Mouse (Mus musculus) CH12.LX (cell line): Measurements from ENCODE around the gene Thrsp. TPM values are rescaled to one million over a fixed set of nuclear protein-coding genes. Genes with fewer than 3 reads are reported as not detected.

Source experiments
- DNase-seq: peaks from one replicate; pipeline ENCODE4 v3.0.0-alpha.2; 2013; ENCODE audit errors: extremely low read depth
- H3K27ac ChIP-seq: 2 replicates; pipeline ENCODE4 v1.5.1; 2012; ENCODE audit warnings: low read depth, mild to moderate bottlenecking, control low read depth, moderate library complexity; ENCODE audit not compliant: insufficient read depth
- H3K27me3 ChIP-seq: replicated peaks from 2 replicates; pipeline ENCODE3; 2012; ENCODE audit warnings: inconsistent platforms
- H3K36me3 ChIP-seq, 2 experiments: replicated peaks in 1 of 2; 2 replicates each; pipeline versions ENCODE3 to v1.6.1; 2012; ENCODE audit warnings: inconsistent platforms in 1 of 2, low read length in 1 of 2, mild to moderate bottlenecking in 1 of 2, mixed read lengths in 1 of 2, moderate library complexity in 1 of 2; ENCODE audit not compliant: control insufficient read depth in 1 of 2, insufficient read depth in 1 of 2
- H3K4me1 ChIP-seq, 2 experiments: 2 replicates each; pipeline ENCODE4 v1.6.1; 2012; ENCODE audit warnings: inconsistent platforms in 1 of 2, moderate library complexity in 1 of 2; ENCODE audit not compliant: insufficient read depth in 2 of 2, control insufficient read depth in 1 of 2
- H3K4me2 ChIP-seq: 2 replicates; pipeline ENCODE4 v1.6.1; 2012; ENCODE audit warnings: low read depth, mild to moderate bottlenecking, control low read depth; ENCODE audit not compliant: poor library complexity, insufficient read depth, severe bottlenecking
- H3K4me3 ChIP-seq, 3 experiments: fragments of 150-350 bp in 1 of 3; sonication (generic) in 1 of 3; replicated peaks in 1 of 3; 2 replicates each; pipeline versions ENCODE3 to v1.5.1; 2011 to 2012; ENCODE audit warnings: low read depth in 2 of 3, low read length in 2 of 3, mild to moderate bottlenecking in 2 of 3, moderate library complexity in 2 of 3, control low read depth in 1 of 3, improper control_type of control experiment in 1 of 3, inconsistent platforms in 1 of 3, mixed read lengths in 1 of 3; ENCODE audit not compliant: poor library complexity in 1 of 3
- H3K79me2 ChIP-seq: replicated peaks from 2 replicates; pipeline ENCODE4 v1.6.1; 2012; ENCODE audit warnings: mild to moderate bottlenecking, moderate library complexity; ENCODE audit not compliant: control insufficient read depth, poor library complexity, insufficient read depth, severe bottlenecking; ENCODE audit errors: extremely low read depth
- H3K9ac ChIP-seq: 2 replicates; pipeline ENCODE4 v1.6.1; 2012; ENCODE audit warnings: low read depth, mild to moderate bottlenecking, control low read depth, moderate library complexity; ENCODE audit not compliant: insufficient read depth
- H3K9me3 ChIP-seq: replicated peaks from 2 replicates; pipeline ENCODE3; 2012; ENCODE audit warnings: low read length, inconsistent platforms, mixed read lengths
- CHD2 ChIP-seq: IDR thresholded peaks from 2 replicates; pipeline ENCODE4 v1.6.1; 2011; ENCODE audit warnings: low read length, improper control_type of control experiment
- CTCF ChIP-seq, 2 experiments: IDR thresholded peaks in 1 of 2; conservative IDR thresholded peaks in 1 of 2; 2 replicates each; pipeline ENCODE4 v1.5.1; 2011 to 2012; ENCODE audit warnings: low read depth in 2 of 2, low read length in 2 of 2, improper control_type of control experiment in 1 of 2, inconsistent platforms in 1 of 2, mild to moderate bottlenecking in 1 of 2, moderate library complexity in 1 of 2
- ETS1 ChIP-seq: conservative IDR thresholded peaks from 2 replicates; pipeline ENCODE4 v1.6.1; 2012; ENCODE audit warnings: low read depth, mild to moderate bottlenecking, inconsistent platforms, low read length, improper control_type of control experiment, moderate library complexity
- IRF4 ChIP-seq: IDR thresholded peaks from 2 replicates; pipeline ENCODE4 v1.6.1; 2014; ENCODE audit warnings: low read depth, mild to moderate bottlenecking, inconsistent platforms, low read length, improper control_type of control experiment
- KAT2A ChIP-seq: IDR thresholded peaks from 2 replicates; pipeline ENCODE4 v1.6.1; 2012; ENCODE audit warnings: low read length, improper control_type of control experiment, inconsistent platforms; ENCODE audit not compliant: insufficient replicate concordance
- MAZ ChIP-seq: IDR thresholded peaks from 2 replicates; pipeline ENCODE4 v1.6.1; 2012; ENCODE audit warnings: low read depth, mild to moderate bottlenecking, inconsistent platforms, low read length, improper control_type of control experiment, moderate library complexity
- RAD21 ChIP-seq: IDR thresholded peaks from 2 replicates; pipeline ENCODE4 v1.6.1; 2011; ENCODE audit warnings: low read depth, mild to moderate bottlenecking, low read length, improper control_type of control experiment, moderate library complexity
- SMC3 ChIP-seq: IDR thresholded peaks from 2 replicates; pipeline ENCODE4 v1.6.1; 2011; ENCODE audit warnings: low read depth, low read length, improper control_type of control experiment
- UBTF ChIP-seq: IDR thresholded peaks from 2 replicates; pipeline ENCODE4 v1.6.1; 2012; ENCODE audit warnings: low read depth, mild to moderate bottlenecking, inconsistent platforms, low read length, improper control_type of control experiment, moderate library complexity
- USF1 ChIP-seq: IDR thresholded peaks from 2 replicates; pipeline ENCODE4 v1.6.1; 2014; ENCODE audit warnings: low read depth, mild to moderate bottlenecking, inconsistent platforms, low read length, improper control_type of control experiment
- USF2 ChIP-seq: conservative IDR thresholded peaks from 2 replicates; pipeline ENCODE4 v1.6.1; 2011; ENCODE audit warnings: low read depth, low read length, improper control_type of control experiment
- ZC3H11A ChIP-seq: IDR thresholded peaks from 2 replicates; pipeline ENCODE4 v1.6.1; 2012; ENCODE audit warnings: low read depth, mild to moderate bottlenecking, inconsistent platforms, low read length, improper control_type of control experiment
- ZMIZ1 ChIP-seq: IDR thresholded peaks from 2 replicates; pipeline ENCODE4 v1.6.1; 2012; ENCODE audit warnings: low read depth, mild to moderate bottlenecking, inconsistent platforms, low read length, improper control_type of control experiment
- dilution Hi-C: fragments of 300-500 bp; cut with MboI; formaldehyde crosslinking; loops from 2 replicates; pipeline ENCODE4 v1.14.3; 2020; ENCODE audit warnings: low sequenced_read_pairs; ENCODE audit not compliant: extremely low pct_unique_long_range_greater_than_20kb, extremely low pct_ligation_motif_present
- in situ Hi-C: fragments of 300-500 bp; cut with MboI; formaldehyde crosslinking; loops from 3 replicates; pipeline ENCODE4 v1.14.3; 2019; ENCODE audit warnings: low sequenced_read_pairs, low pct_ligation_motif_present, low pct_unique_long_range_greater_than_20kb, mixed read lengths
- polyA plus RNA-seq: library from polyadenylated mRNA; unstranded; fragments of >175 nt; gene quantifications from 2 replicates; pipeline ENCODE4 v1.2.1, GENCODE M21; 2012; ENCODE audit warnings: low read depth; ENCODE audit not compliant: insufficient read length
- total RNA-seq, 2 experiments: library from RNA; depleted of rRNA; stranded (reverse); fragments of 300-350 nt in 1 of 2; fragments of >200 nt in 1 of 2; gene quantifications; 2 replicates each; pipeline ENCODE4 v1.2.3; 2012 to 2014

The Thrsp gene
- total and polyA plus RNA-seq, 3 experiments = not detected

DNA sequence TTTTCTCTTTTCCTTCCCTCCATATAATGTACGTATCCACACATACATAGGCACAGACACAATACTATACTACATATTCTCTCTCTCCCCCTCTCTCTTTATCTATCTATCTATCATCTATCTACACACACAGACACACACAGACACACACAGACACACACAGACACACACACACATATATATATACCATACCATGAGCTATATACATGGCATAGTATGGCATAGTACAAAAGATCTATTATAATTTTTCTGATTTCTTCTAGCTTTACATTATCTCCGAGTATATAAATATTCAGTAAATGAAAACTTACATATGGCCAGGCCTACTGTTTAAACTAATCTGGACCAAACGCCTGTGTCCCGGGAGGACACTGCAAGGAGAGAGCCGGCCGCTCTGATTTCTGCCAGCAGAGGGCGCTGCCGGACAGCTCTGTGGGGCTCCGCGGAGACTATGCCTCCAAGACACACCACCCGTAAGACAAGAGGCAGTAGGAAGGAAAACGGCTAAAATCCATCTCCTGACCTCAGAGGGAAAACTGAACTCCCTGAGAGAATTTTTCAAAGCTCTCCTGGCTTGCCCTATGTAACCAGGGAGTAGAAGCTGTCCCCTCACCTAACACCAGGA is 7.2 kb upstream of the Thrsp start:
- H3K4me3 ChIP-seq = no peak overlapping the region
- dilution Hi-C loops = no loop called here
- DNase-seq = peak; percentile 75

DNA sequence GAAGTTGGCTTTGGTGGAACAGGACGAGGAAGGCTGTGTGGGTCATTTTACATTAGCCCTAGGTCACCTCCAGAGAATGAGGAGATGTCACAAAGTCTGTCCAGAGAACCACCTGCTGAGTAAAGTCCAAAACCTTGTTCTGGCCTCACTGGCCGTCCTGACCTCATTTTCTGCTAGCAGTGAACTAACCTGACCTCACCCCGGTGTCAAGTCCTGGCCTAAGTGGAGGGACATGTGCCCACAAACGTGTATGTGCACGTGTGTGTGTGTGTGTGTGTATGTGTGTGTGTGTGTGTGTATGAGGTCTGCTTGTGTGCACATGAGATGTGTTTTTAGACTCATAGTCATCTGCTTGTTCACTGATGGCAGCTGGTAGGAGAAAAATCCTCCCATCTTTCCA is 6.2 kb upstream of the Thrsp start:
- in situ Hi-C loops (loop anchor here (10.0 kb wide), 1 partner anchor 141 kb away; no protein-coding TSS in a partner anchor), dilution Hi-C loops (no loop called here)
- Histone ChIP-seq H3K36me3 (no peaks in the 10 kb centered on the region), H3K9ac (no peak overlapping the region), H3K4me1 (peaks cover 0 to 13% of the 10 kb centered on the region in 2 experiments; a peak in 2 of 4 replicates), H3K9me3 (no peaks in the 10 kb centered on the region), H3K27me3 (no peaks in the 10 kb centered on the region), H3K4me3 (no peak overlapping the region), H3K79me2 (no peaks in the 10 kb centered on the region), H3K27ac (no peak overlapping the region), H3K4me2 (no peak overlapping the region)
- no peak for TF ChIP-seq IRF4
- no peak for TF ChIP-seq ETS1
- TF ChIP-seq KAT2A = no peak
- no peak for TF ChIP-seq ZMIZ1
- no peak for TF ChIP-seq USF1
- TF ChIP-seq MAZ = no peak
- DNase-seq = no peak

More for the DNA sequence above, 7.2 kb upstream of the Thrsp start:
- H3K27me3 ChIP-seq = no peaks in the 10 kb centered on the region
- no peaks in the 10 kb centered on the region for H3K9me3 ChIP-seq
- H3K79me2 ChIP-seq = no peaks in the 10 kb centered on the region
- in situ Hi-C loops = loop anchor here (10.0 to 25.0 kb wide), 3 partner anchors 140 to 538 kb away; partner anchors contain the start of gene Clns1a
- H3K4me1 ChIP-seq = peaks cover 3 to 20% of the 10 kb centered on the region in 2 experiments; a peak in 3 of 4 replicates
- no peak overlapping the region for H3K27ac ChIP-seq
- TF ChIP-seq SMC3 (peak; percentile 89), UBTF (no peak), RAD21 (peak; percentile 97), ZC3H11A (peak; percentile 30; the same call in 1 of the 2 replicates), CTCF (conservative IDR thresholded peaks at IDR 0.05 in 1 of 2, IDR thresholded peaks at IDR 0.05 in 1 of 2; ENCODE audit: low read depth in 2 of 2, low read length in 2 of 2) (peak; percentile 58 to 93), CHD2 (no peak), USF2 (no peak)
- peak overlapping the region; percentile 19; the same call in 1 of the 2 replicates for H3K4me2 ChIP-seq
- H3K36me3 ChIP-seq = no peaks in the 10 kb centered on the region
- H3K9ac ChIP-seq = no peak overlapping the region
